Mouse (Mus musculus): ENCODE results near the gene Nup98. TPM values are rescaled to one million over a fixed set of nuclear protein-coding genes. Genes with fewer than 3 reads are reported as not detected.

Nup98 gene
- polyA plus RNA-seq, 1 experiment: 11.1 TPM

- no peak for TF ChIP-seq GATA1 (IDR thresholded peaks at IDR 0.05; ENCODE audit: low read length)
Observed at GRCm38 (mm10) chr7:102109171-102109570, 100.8 kb downstream of the Nup98 start, which contains the start of gene Art5. Gene Art5 (minus strand): TSS chr7:102109489.

- TF ChIP-seq GATA1 (IDR thresholded peaks at IDR 0.05; ENCODE audit: low read length): no peak
Observed at GRCm38 (mm10) chr7:102108206-102108605, 101.8 kb downstream of the Nup98 start.

- TF ChIP-seq GATA1 (IDR thresholded peaks at IDR 0.05; ENCODE audit: low read length): no peak
Observed at GRCm38 (mm10) chr7:102106700-102107141, 103.3 kb downstream of the Nup98 start.

- no peak for TF ChIP-seq GATA1 (IDR thresholded peaks at IDR 0.05; ENCODE audit: low read length)
Observed at GRCm38 (mm10) chr7:102104126-102104525, 105.8 kb downstream of the Nup98 start.

GRCm38 (mm10) chr7:102103555-102103954 is 106.4 kb downstream of the Nup98 start:
- TF ChIP-seq GATA1 (IDR thresholded peaks at IDR 0.05; ENCODE audit: low read length): no peak

GRCm38 (mm10) chr7:102102696-102103095 is 107.3 kb downstream of the Nup98 start:
- TF ChIP-seq GATA1 (IDR thresholded peaks at IDR 0.05; ENCODE audit: low read length): no peak

- TF ChIP-seq GATA1 (IDR thresholded peaks at IDR 0.05; ENCODE audit: low read length): no peak
Observed at GRCm38 (mm10) chr7:102102241-102102640, 107.7 kb downstream of the Nup98 start.

GRCm38 (mm10) chr7:102101487-102101886 is 108.5 kb downstream of the Nup98 start, which contains the start of gene Art1:
Gene Art1 (plus strand): TSS chr7:102101743.
- TF ChIP-seq GATA1 (IDR thresholded peaks at IDR 0.05; ENCODE audit: low read length): no peak

- TF ChIP-seq GATA1 (IDR thresholded peaks at IDR 0.05; ENCODE audit: low read length): no peak
Observed at GRCm38 (mm10) chr7:102100868-102101267, 109.1 kb downstream of the Nup98 start.

GRCm38 (mm10) chr7:102099760-102100661 is 110.0 kb downstream of the Nup98 start:
- no peak for TF ChIP-seq GATA1 (IDR thresholded peaks at IDR 0.05; ENCODE audit: low read length)

GRCm38 (mm10) chr7:102087336-102087735 is 122.6 kb downstream of the Nup98 start:
- no peak for TF ChIP-seq GATA1 (IDR thresholded peaks at IDR 0.05; ENCODE audit: low read length)

GRCm38 (mm10) chr7:102084041-102084696 is 125.8 kb downstream of the Nup98 start:
- no peak for TF ChIP-seq GATA1 (IDR thresholded peaks at IDR 0.05; ENCODE audit: low read length)

GRCm38 (mm10) chr7:102082816-102083215 is 127.2 kb downstream of the Nup98 start, which contains the start of gene Trpc2:
Gene Trpc2 (plus strand): TSS chr7:102083116.
- TF ChIP-seq GATA1 (IDR thresholded peaks at IDR 0.05; ENCODE audit: low read length): no peak

GRCm38 (mm10) chr7:102081784-102082183 is 128.2 kb downstream of the Nup98 start:
- no peak for TF ChIP-seq GATA1 (IDR thresholded peaks at IDR 0.05; ENCODE audit: low read length)

- no peak for TF ChIP-seq GATA1 (IDR thresholded peaks at IDR 0.05; ENCODE audit: low read length)
Observed at GRCm38 (mm10) chr7:102080311-102080710, 129.7 kb downstream of the Nup98 start.

GRCm38 (mm10) chr7:102078517-102078916 is 131.5 kb downstream of the Nup98 start:
- TF ChIP-seq GATA1 (IDR thresholded peaks at IDR 0.05; ENCODE audit: low read length): no peak

All from G1E-ER4 (cell line).